Mouse (Mus musculus) heart, adult 2 months (tissue): ENCODE results near the gene Mctp1.

Experiments used
- CTCF ChIP-seq: fragments of 200-600 bp; IDR thresholded peaks from 2 replicates; pipeline ENCODE4 v1.8.1; 2022; ENCODE audit warnings: antibody characterized with exemption, mild to moderate bottlenecking, moderate library complexity
- EP300 ChIP-seq: fragments of 200-500 bp; IDR thresholded peaks from 2 replicates; pipeline ENCODE4 v1.6.1; 2011; ENCODE audit warnings: low read depth, low read length, control low read depth; ENCODE audit not compliant: insufficient read depth
- POLR2A ChIP-seq: fragments of 200-500 bp; IDR thresholded peaks from 2 replicates; pipeline ENCODE4 v1.6.1; 2011; ENCODE audit warnings: mild to moderate bottlenecking, low read depth, low read length, control low read depth; ENCODE audit not compliant: insufficient read depth

DNA sequence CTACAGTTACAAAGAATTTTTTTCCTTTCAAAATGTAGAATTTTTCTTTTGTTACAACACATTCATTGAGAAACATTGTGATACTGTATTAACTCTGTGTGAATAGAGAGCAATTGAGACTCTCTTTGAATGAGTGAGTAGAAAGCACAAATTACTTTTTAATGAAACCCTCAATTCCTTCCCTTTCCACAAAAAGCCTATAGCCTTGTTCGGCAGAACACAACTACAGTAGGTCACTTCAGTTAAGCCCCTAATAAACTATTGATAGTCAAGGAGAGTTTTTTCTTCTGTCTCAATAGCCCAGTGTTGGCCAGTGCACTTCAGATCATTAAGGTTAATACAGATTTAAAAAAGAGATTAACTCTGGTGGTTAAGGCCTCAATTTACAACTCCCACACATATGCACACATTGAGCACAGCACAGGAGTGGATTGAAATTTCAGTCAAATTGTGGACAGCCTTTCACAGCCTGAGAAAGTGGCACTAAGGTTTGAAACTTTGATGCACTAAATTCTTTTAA is 424.6 kb downstream of the Mctp1 start:
- TF ChIP-seq POLR2A (no peak), CTCF (no peak), EP300 (no peak)
